Mouse (Mus musculus) spleen, adult 2 months (tissue): ENCODE results near the gene Jph3. TPM values are rescaled to one million over a fixed set of nuclear protein-coding genes. Genes with fewer than 3 reads are reported as not detected.

Experiments used
- DNase-seq, 2 experiments: peaks; one replicate each; pipeline versions ENCODE4 v3.0.0 to v3.0.0-alpha.2; 2012 to 2021; ENCODE audit warnings: low spot score in 2 of 2, low read depth in 1 of 2
- H3K27ac ChIP-seq: fragments of 200-500 bp; 2 replicates; pipeline ENCODE4 v1.5.1; 2012; ENCODE audit warnings: low read length, inconsistent platforms; ENCODE audit not compliant: insufficient read depth
- H3K27me3 ChIP-seq: fragments of 200-500 bp; 2 replicates; pipeline ENCODE4 v1.6.1; 2012; ENCODE audit warnings: mild to moderate bottlenecking, moderate library complexity, low read length, inconsistent platforms; ENCODE audit not compliant: control insufficient read depth, insufficient read depth
- H3K36me3 ChIP-seq: fragments of 200-500 bp; 2 replicates; pipeline ENCODE4 v1.6.1; 2012; ENCODE audit warnings: mild to moderate bottlenecking, low read length, inconsistent platforms; ENCODE audit not compliant: control insufficient read depth, insufficient read depth
- H3K4me1 ChIP-seq: fragments of 200-500 bp; 2 replicates; pipeline ENCODE4 v1.6.1; 2011; ENCODE audit warnings: inconsistent platforms; ENCODE audit not compliant: control insufficient read depth, insufficient read depth, insufficient read length
- H3K4me3 ChIP-seq: fragments of 200-500 bp; 2 replicates; pipeline ENCODE4 v1.5.1; 2011; ENCODE audit warnings: mild to moderate bottlenecking, inconsistent platforms; ENCODE audit not compliant: insufficient read depth, insufficient read length; ENCODE audit errors: extremely low read depth
- CTCF ChIP-seq: fragments of 200-500 bp; IDR thresholded peaks from 2 replicates; pipeline ENCODE4 v1.5.1; 2011; ENCODE audit warnings: mild to moderate bottlenecking, inconsistent platforms; ENCODE audit not compliant: insufficient read depth, insufficient read length, insufficient replicate concordance; ENCODE audit errors: extremely low read depth
- POLR2A ChIP-seq: fragments of 200-500 bp; IDR thresholded peaks from 2 replicates; pipeline ENCODE4 v1.6.1; 2011; ENCODE audit warnings: low read depth, low read length, inconsistent platforms
- WGBS: fragments of 180-500 bp; shearing (Covaris S2); methylation state at CpG from one replicate; pipeline ENCODE4 v1.1.7; 2018; 5-methylcytosine and 5-hydroxymethylcytosine counted together
- polyA plus RNA-seq: library from polyadenylated mRNA; depleted of rRNA; stranded (reverse); fragments of >200 nt; gene quantifications from 2 replicates; pipeline ENCODE4 v1.2.3, GENCODE M21; 2012

Jph3 gene
- polyA plus RNA-seq, 1 experiment = 0.02 TPM

GRCm38 (mm10) chr8:121794151-121794550 lies 64.7 kb downstream of the Jph3 start:
- no peak overlapping the region for H3K4me3 ChIP-seq
- H3K27me3 ChIP-seq = no peaks in the 10 kb centered on the region
- no peak for DNase-seq
- H3K27ac ChIP-seq = no peak overlapping the region
- no peaks in the 10 kb centered on the region; the same call in 1 of the 2 replicates for H3K4me1 ChIP-seq
- TF ChIP-seq CTCF (no peak), POLR2A (no peak)
- H3K36me3 ChIP-seq = peaks cover 19% of the 10 kb centered on the region
- WGBS = 77% methylated on average over 3 of the region's 3 CpGs

GRCm38 (mm10) chr8:121795461-121795860 lies 66.0 kb downstream of the Jph3 start:
- WGBS = 88% methylated on average over 8 of the region's 8 CpGs
- Histone ChIP-seq H3K27me3 (no peaks in the 10 kb centered on the region), H3K36me3 (peaks cover 26% of the 10 kb centered on the region), H3K4me3 (no peak overlapping the region), H3K4me1 (no peaks in the 10 kb centered on the region; the same call in 1 of the 2 replicates), H3K27ac (no peak overlapping the region)
- TF ChIP-seq POLR2A (no peak), CTCF (no peak)
- DNase-seq = no peak

- Histone ChIP-seq H3K4me3 (no peak overlapping the region), H3K27ac (no peak overlapping the region)
- no peak for TF ChIP-seq CTCF
- TF ChIP-seq POLR2A = no peak
Observed at GRCm38 (mm10) chr8:121796406-121796805, 67.0 kb downstream of the Jph3 start.

GRCm38 (mm10) chr8:121798401-121798800 lies 69.0 kb downstream of the Jph3 start:
- no peaks in the 10 kb centered on the region for H3K27me3 ChIP-seq
- H3K36me3 ChIP-seq = peaks cover 29% of the 10 kb centered on the region
- H3K4me3 ChIP-seq = no peak overlapping the region
- no peak overlapping the region for H3K27ac ChIP-seq
- 91% methylated on average over 6 of the region's 6 CpGs for WGBS
- DNase-seq = no peak
- TF ChIP-seq CTCF (no peak), POLR2A (no peak)
- H3K4me1 ChIP-seq = no peaks in the 10 kb centered on the region

More at GRCm38 (mm10) chr8:121796406-121796805, 67.0 kb downstream of the Jph3 start:
- 90% methylated on average over 11 of the region's 11 CpGs for WGBS
- DNase-seq = no peak
- H3K36me3 ChIP-seq = peaks cover 28% of the 10 kb centered on the region
- H3K27me3 ChIP-seq = no peaks in the 10 kb centered on the region
- no peaks in the 10 kb centered on the region; the same call in 1 of the 2 replicates for H3K4me1 ChIP-seq

- TF ChIP-seq POLR2A (no peak), CTCF (no peak)
- H3K4me3 ChIP-seq = no peak overlapping the region
- H3K4me1 ChIP-seq = no peaks in the 10 kb centered on the region
- no peak overlapping the region for H3K27ac ChIP-seq
- no peak for DNase-seq
- H3K36me3 ChIP-seq = peaks cover 20% of the 10 kb centered on the region
- H3K27me3 ChIP-seq = no peaks in the 10 kb centered on the region
- WGBS = 97% methylated on average over 5 of the region's 5 CpGs
Observed at GRCm38 (mm10) chr8:121804829-121805228, 75.4 kb downstream of the Jph3 start.

- TF ChIP-seq POLR2A (no peak), CTCF (no peak)
- Histone ChIP-seq H3K27ac (no peak overlapping the region), H3K36me3 (peaks cover 18% of the 10 kb centered on the region), H3K27me3 (no peaks in the 10 kb centered on the region), H3K4me3 (no peak overlapping the region), H3K4me1 (no peaks in the 10 kb centered on the region)
- WGBS = 91% methylated on average over 13 of the region's 13 CpGs
- no peak for DNase-seq
Observed at GRCm38 (mm10) chr8:121806126-121806525, 76.7 kb downstream of the Jph3 start.

- no peak for DNase-seq
- Histone ChIP-seq H3K27ac (no peak overlapping the region), H3K4me3 (no peak overlapping the region), H3K36me3 (peaks cover 18% of the 10 kb centered on the region), H3K4me1 (no peaks in the 10 kb centered on the region), H3K27me3 (no peaks in the 10 kb centered on the region)
- WGBS = 91% methylated on average over 11 of the region's 11 CpGs
- TF ChIP-seq POLR2A = no peak
- no peak for TF ChIP-seq CTCF
Observed at GRCm38 (mm10) chr8:121808032-121808431, 78.6 kb downstream of the Jph3 start.
